Mouse (Mus musculus): ENCODE data around the gene Ccnb2. TPM values are rescaled to one million over a fixed set of nuclear protein-coding genes. Genes with fewer than 3 reads are reported as not detected.
"Not testable (repeated sequence)": the region's sequence is repeated elsewhere in the genome, so short reads cannot be mapped to it uniquely, and the experiment has no call there.

Gene Ccnb2
- total RNA-seq (2021) (under 1 TPM; 0.57 TPM), polyA plus RNA-seq (2012; rRNA removed) (0.39 and 0.59 TPM in 2 replicates)
- long read RNA-seq, partial matches to known transcripts = 3 of 6 reads
- long read RNA-seq, other reads (novel, unspliced or antisense) = 0 of 6 reads

- H3K4me3 ChIP-seq = peak within 1 kb of the TSS; percentile 49
- TF ChIP-seq CTCF (IDR thresholded peaks at IDR 0.05) (peak; percentile 18; the same call in 1 of the 2 replicates), EP300 (IDR thresholded peaks at IDR 0.05; ENCODE audit: insufficient read depth, low read depth, low read length) (no peak)
- peaks cover 2% of the 10 kb centered on the region for H3K4me1 ChIP-seq (ENCODE audit: control insufficient read depth, insufficient read depth, low read length)
- H3K27me3 ChIP-seq (ENCODE audit: control insufficient read depth, insufficient read depth, low read length) = no peaks in the 10 kb centered on the region
- no peaks in the 10 kb centered on the region for H3K79me2 ChIP-seq (replicated peaks; ENCODE audit: control insufficient read depth, insufficient read depth, low read length)
- H3K27ac ChIP-seq = no peak within 1 kb of the TSS
- WGBS = 2% methylated on average over 45 of the region's 45 CpGs
- intact Hi-C loops (cut with DNase I) = no loop called here
- peak; percentile 81 to 88 for DNase-seq
- no peaks in the 10 kb centered on the region; the same call in 1 of the 2 replicates for H3K36me3 ChIP-seq (ENCODE audit: control insufficient read depth, insufficient read depth, low read length)
- peak within 1 kb of the TSS; percentile 69 for H3K9ac ChIP-seq (ENCODE audit: low read depth, low read length)
These were observed at the start of gene Ccnb2 for GRCm38 (mm10) chr9:70421257-70422056. Gene Ccnb2, minus strand, starts transcription at chr9:70421547.

GRCm38 (mm10) chr9:70463091-70463490 lies 41.7 kb upstream of the Ccnb2 start:
- intact Hi-C loops (cut with DNase I); DNase-seq; H3K4me1 ChIP-seq (ENCODE audit: control insufficient read depth, insufficient read depth, low read length); H3K36me3 ChIP-seq (ENCODE audit: control insufficient read depth, insufficient read depth, low read length); H3K4me3 ChIP-seq; H3K27me3 ChIP-seq (ENCODE audit: control insufficient read depth, insufficient read depth, low read length); H3K9ac ChIP-seq (ENCODE audit: low read depth, low read length); H3K79me2 ChIP-seq (replicated peaks; ENCODE audit: control insufficient read depth, insufficient read depth, low read length); H3K27ac ChIP-seq: not testable (repeated sequence)
- 94% methylated on average over 13 of the region's 13 CpGs for WGBS

GRCm38 (mm10) chr9:70452371-70452770 lies 31.0 kb upstream of the Ccnb2 start:
- no peak overlapping the region for H3K4me3 ChIP-seq
- WGBS = 54% methylated on average over 2 of the region's 2 CpGs

GRCm38 (mm10) chr9:70449072-70449471 lies 27.7 kb upstream of the Ccnb2 start:
- Histone ChIP-seq H3K4me1 (ENCODE audit: control insufficient read depth, insufficient read depth, low read length) (no peaks in the 10 kb centered on the region), H3K9ac (ENCODE audit: low read depth, low read length) (no peak overlapping the region), H3K4me3 (no peak overlapping the region), H3K79me2 (replicated peaks; ENCODE audit: control insufficient read depth, insufficient read depth, low read length) (no peaks in the 10 kb centered on the region), H3K27me3 (ENCODE audit: control insufficient read depth, insufficient read depth, low read length) (no peaks in the 10 kb centered on the region), H3K27ac (no peak overlapping the region), H3K36me3 (ENCODE audit: control insufficient read depth, insufficient read depth, low read length) (peaks cover 9% of the 10 kb centered on the region)
- 88% methylated on average over 5 of the region's 5 CpGs for WGBS
- no peak for DNase-seq
- TF ChIP-seq CTCF (IDR thresholded peaks at IDR 0.05) (no peak), POLR2A (IDR thresholded peaks at IDR 0.05; ENCODE audit: insufficient read depth, low read depth, low read length) (no peak), EP300 (IDR thresholded peaks at IDR 0.05; ENCODE audit: insufficient read depth, low read depth, low read length) (no peak)
- intact Hi-C loops (cut with DNase I) = no loop called here

More at GRCm38 (mm10) chr9:70452371-70452770, 31.0 kb upstream of the Ccnb2 start:
- Histone ChIP-seq H3K79me2 (replicated peaks; ENCODE audit: control insufficient read depth, insufficient read depth, low read length) (no peaks in the 10 kb centered on the region), H3K4me1 (ENCODE audit: control insufficient read depth, insufficient read depth, low read length) (no peaks in the 10 kb centered on the region), H3K36me3 (ENCODE audit: control insufficient read depth, insufficient read depth, low read length) (peaks cover 11% of the 10 kb centered on the region), H3K9ac (ENCODE audit: low read depth, low read length) (no peak overlapping the region), H3K27me3 (ENCODE audit: control insufficient read depth, insufficient read depth, low read length) (no peaks in the 10 kb centered on the region), H3K27ac (no peak overlapping the region)
- intact Hi-C loops (cut with DNase I) = no loop called here
- DNase-seq = no peak
- TF ChIP-seq CTCF (IDR thresholded peaks at IDR 0.05) (no peak), EP300 (IDR thresholded peaks at IDR 0.05; ENCODE audit: insufficient read depth, low read depth, low read length) (no peak), POLR2A (IDR thresholded peaks at IDR 0.05; ENCODE audit: insufficient read depth, low read depth, low read length) (no peak)

GRCm38 (mm10) chr9:70439959-70440358 lies 18.6 kb upstream of the Ccnb2 start:
- Histone ChIP-seq H3K79me2 (replicated peaks; ENCODE audit: control insufficient read depth, insufficient read depth, low read length) (no peaks in the 10 kb centered on the region), H3K36me3 (ENCODE audit: control insufficient read depth, insufficient read depth, low read length) (peaks cover 12% of the 10 kb centered on the region), H3K4me1 (ENCODE audit: control insufficient read depth, insufficient read depth, low read length) (no peaks in the 10 kb centered on the region), H3K9ac (ENCODE audit: low read depth, low read length) (no peak overlapping the region), H3K27me3 (ENCODE audit: control insufficient read depth, insufficient read depth, low read length) (no peaks in the 10 kb centered on the region), H3K4me3 (no peak overlapping the region), H3K27ac (no peak overlapping the region)
- intact Hi-C loops (cut with DNase I) = no loop called here
- no peak for TF ChIP-seq CTCF (IDR thresholded peaks at IDR 0.05)
- TF ChIP-seq POLR2A (IDR thresholded peaks at IDR 0.05; ENCODE audit: insufficient read depth, low read depth, low read length) = no peak
- TF ChIP-seq EP300 (IDR thresholded peaks at IDR 0.05; ENCODE audit: insufficient read depth, low read depth, low read length) = no peak
- WGBS = 46% methylated on average over 4 of the region's 4 CpGs
- peak; percentile 47 to 48 for DNase-seq

- 98% methylated on average over 2 of the region's 2 CpGs for WGBS
These were observed 1.3 kb upstream of the Ccnb2 start for GRCm38 (mm10) chr9:70422661-70423060.

More at GRCm38 (mm10) chr9:70422661-70423060, 1.3 kb upstream of the Ccnb2 start:
- H3K36me3 ChIP-seq (ENCODE audit: control insufficient read depth, insufficient read depth, low read length) = no peaks in the 10 kb centered on the region; the same call in 1 of the 2 replicates
- H3K9ac ChIP-seq (ENCODE audit: low read depth, low read length) = no peak overlapping the region
- peaks cover 2% of the 10 kb centered on the region for H3K4me1 ChIP-seq (ENCODE audit: control insufficient read depth, insufficient read depth, low read length)
- TF ChIP-seq EP300 (IDR thresholded peaks at IDR 0.05; ENCODE audit: insufficient read depth, low read depth, low read length) (no peak), CTCF (IDR thresholded peaks at IDR 0.05) (no peak), POLR2A (IDR thresholded peaks at IDR 0.05; ENCODE audit: insufficient read depth, low read depth, low read length) (no peak)
- H3K27me3 ChIP-seq (ENCODE audit: control insufficient read depth, insufficient read depth, low read length) = no peaks in the 10 kb centered on the region
- no peak overlapping the region for H3K27ac ChIP-seq
- no peak for DNase-seq
- intact Hi-C loops (cut with DNase I) = no loop called here
- H3K79me2 ChIP-seq (replicated peaks; ENCODE audit: control insufficient read depth, insufficient read depth, low read length) = no peaks in the 10 kb centered on the region
- H3K4me3 ChIP-seq = no peak overlapping the region

All from heart, adult 2 months (tissue).